Mouse (Mus musculus) cortical plate, adult 2 months (tissue): ENCODE data around the gene Lyrm9. TPM values are rescaled to one million over a fixed set of nuclear protein-coding genes. Genes with fewer than 3 reads are reported as not detected.
A peak's percentile ranks its signal among the peaks of the same experiment; 100 is the strongest.

Experiments
- H3K27ac ChIP-seq: fragments of 200-500 bp; 2 replicates; pipeline ENCODE4 v1.5.1; 2012; ENCODE audit warnings: low read length, control low read depth, inconsistent platforms; ENCODE audit not compliant: insufficient read depth
- H3K4me1 ChIP-seq: fragments of 200-500 bp; 2 replicates; pipeline ENCODE4 v1.6.1; 2011; ENCODE audit warnings: low read length; ENCODE audit not compliant: control insufficient read depth, insufficient read depth
- H3K4me3 ChIP-seq: fragments of 200-500 bp; 2 replicates; pipeline ENCODE4 v1.5.1; 2011; ENCODE audit warnings: mild to moderate bottlenecking, low read length, control low read depth; ENCODE audit not compliant: insufficient read depth
- CTCF ChIP-seq: fragments of 200-500 bp; IDR thresholded peaks from 2 replicates; pipeline ENCODE4 v1.5.1; 2011; ENCODE audit warnings: mild to moderate bottlenecking, control low read depth, low read length; ENCODE audit not compliant: insufficient read depth; ENCODE audit errors: extremely low read depth
- POLR2A ChIP-seq: fragments of 200-500 bp; IDR thresholded peaks from 2 replicates; pipeline ENCODE4 v1.6.1; 2011; ENCODE audit warnings: mild to moderate bottlenecking, low read length, control low read depth; ENCODE audit not compliant: insufficient read depth; ENCODE audit errors: extremely low read depth
- polyA plus RNA-seq: library from polyadenylated mRNA; depleted of rRNA; stranded (reverse); fragments of >200 nt; gene quantifications from 2 replicates; pipeline ENCODE4 v1.2.3, GENCODE M21; 2012

Gene Lyrm9
- polyA plus RNA-seq, 1 experiment, result 20.5 TPM

GRCm38 (mm10) chr11:78847884-78848848 is 21.8 kb downstream of the Lyrm9 start:
- Histone ChIP-seq H3K4me3 (no peak overlapping the region), H3K27ac (no peak overlapping the region), H3K4me1 (no peaks in the 10 kb centered on the region)
- TF ChIP-seq POLR2A (no peak), CTCF (no peak)

GRCm38 (mm10) chr11:78849859-78850258 is 23.5 kb downstream of the Lyrm9 start:
- TF ChIP-seq CTCF, result no peak
- TF ChIP-seq POLR2A, result no peak
- no peaks in the 10 kb centered on the region for H3K4me1 ChIP-seq
- H3K4me3 ChIP-seq, result no peak overlapping the region

GRCm38 (mm10) chr11:78851216-78851870 is 25.0 kb downstream of the Lyrm9 start:
- H3K4me3 ChIP-seq, result no peak overlapping the region
- TF ChIP-seq POLR2A (no peak), CTCF (no peak)
- no peaks in the 10 kb centered on the region for H3K4me1 ChIP-seq
- H3K27ac ChIP-seq, result no peak overlapping the region

More at GRCm38 (mm10) chr11:78849859-78850258, 23.5 kb downstream of the Lyrm9 start:
- no peak overlapping the region for H3K27ac ChIP-seq

GRCm38 (mm10) chr11:78851871-78852265 is 25.5 kb downstream of the Lyrm9 start:
- Histone ChIP-seq H3K27ac (no peak overlapping the region), H3K4me3 (no peak overlapping the region), H3K4me1 (no peaks in the 10 kb centered on the region)
- TF ChIP-seq POLR2A (no peak), CTCF (no peak)

GRCm38 (mm10) chr11:78852529-78852928 is 26.1 kb downstream of the Lyrm9 start:
- no peak overlapping the region for H3K4me3 ChIP-seq
- H3K27ac ChIP-seq, result no peak overlapping the region
- no peaks in the 10 kb centered on the region for H3K4me1 ChIP-seq
- TF ChIP-seq CTCF (no peak), POLR2A (no peak)

- no peak overlapping the region for H3K4me3 ChIP-seq
- H3K27ac ChIP-seq, result no peak overlapping the region
- TF ChIP-seq POLR2A (no peak), CTCF (peak; percentile 80)
- no peaks in the 10 kb centered on the region for H3K4me1 ChIP-seq
Observed at GRCm38 (mm10) chr11:78856310-78856709, 29.9 kb downstream of the Lyrm9 start.

- TF ChIP-seq POLR2A (no peak), CTCF (no peak)
Observed at GRCm38 (mm10) chr11:78857611-78858010, 31.2 kb downstream of the Lyrm9 start.

GRCm38 (mm10) chr11:78863898-78864297 is 37.5 kb downstream of the Lyrm9 start:
- TF ChIP-seq POLR2A, result no peak
- no peak for TF ChIP-seq CTCF
- no peak overlapping the region for H3K27ac ChIP-seq
- H3K4me1 ChIP-seq, result no peaks in the 10 kb centered on the region
- no peak overlapping the region for H3K4me3 ChIP-seq

More at GRCm38 (mm10) chr11:78857611-78858010, 31.2 kb downstream of the Lyrm9 start:
- Histone ChIP-seq H3K27ac (no peak overlapping the region), H3K4me3 (no peak overlapping the region), H3K4me1 (no peaks in the 10 kb centered on the region)

- Histone ChIP-seq H3K4me1 (no peaks in the 10 kb centered on the region), H3K4me3 (no peak overlapping the region), H3K27ac (no peak overlapping the region)
- no peak for TF ChIP-seq CTCF
- no peak for TF ChIP-seq POLR2A
Observed at GRCm38 (mm10) chr11:78864567-78865278, 38.3 kb downstream of the Lyrm9 start.
